Mouse (Mus musculus) E14TG2a.4 (cell line): ENCODE results near the gene Dnase2a.

Experiments
- CTCF ChIP-seq: conservative IDR thresholded peaks from 2 replicates; pipeline ENCODE4 v1.5.1; 2014; ENCODE audit warnings: low read length
- POU5F1 ChIP-seq: IDR thresholded peaks from 2 replicates; pipeline ENCODE4 v1.6.1; 2014; ENCODE audit warnings: low read length, borderline replicate concordance

GRCm38 (mm10) chr8:84911854-84912253 is 3.5 kb downstream of the Dnase2a start:
- TF ChIP-seq CTCF: no peak
- TF ChIP-seq POU5F1: no peak
